Mouse (Mus musculus): Measurements from ENCODE around the gene Akain1.

DNA sequence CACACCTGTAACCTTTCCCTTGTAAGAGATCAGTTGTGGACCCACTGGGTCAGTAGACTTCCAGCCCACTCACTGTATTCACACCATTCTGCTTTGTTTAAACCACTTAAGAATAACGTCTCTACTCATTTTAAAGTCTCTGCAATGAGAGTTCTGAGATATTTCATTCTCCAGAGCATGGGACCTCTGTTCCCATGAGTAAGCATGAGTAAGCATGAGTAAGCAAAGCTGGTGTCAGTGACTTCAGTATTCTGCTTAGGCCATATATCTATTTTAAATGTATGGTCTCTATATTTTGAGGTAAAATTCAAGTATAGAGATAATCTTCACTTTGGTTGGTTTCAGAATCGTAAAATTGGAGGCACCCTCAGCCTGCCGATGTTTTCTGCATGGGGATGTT is 57.0 kb downstream of the Akain1 start:
- TF ChIP-seq CTCF (conservative IDR thresholded peaks at IDR 0.05 in 1 of 2, IDR thresholded peaks at IDR 0.05 in 1 of 2; ENCODE audit: low read depth in 2 of 2, low read length in 2 of 2) = no peak
- no peak for TF ChIP-seq USF2 (conservative IDR thresholded peaks at IDR 0.05; ENCODE audit: low read depth, low read length)
- TF ChIP-seq POLR2A (IDR thresholded peaks at IDR 0.05; ENCODE audit: low read depth, low read length) = no peak
- no peak for TF ChIP-seq IRF4 (IDR thresholded peaks at IDR 0.05; ENCODE audit: low read depth, low read length)
- TF ChIP-seq TBP (conservative IDR thresholded peaks at IDR 0.05; ENCODE audit: low read depth, low read length) = no peak
- TF ChIP-seq UBTF (IDR thresholded peaks at IDR 0.05; ENCODE audit: low read depth, low read length) = no peak
- no peak for TF ChIP-seq EP300 (IDR thresholded peaks at IDR 0.05; ENCODE audit: low read length)
- no peak for TF ChIP-seq SMC3 (IDR thresholded peaks at IDR 0.05; ENCODE audit: low read depth, low read length)
- TF ChIP-seq JUND (conservative IDR thresholded peaks at IDR 0.05; ENCODE audit: low read depth, low read length) = no peak
